Mouse (Mus musculus) stomach, postnatal 0 days (tissue): ENCODE results near the gene Bcl2l11.

Experiments used
- CTCF ChIP-seq: IDR thresholded peaks from 2 replicates; pipeline ENCODE4 v1.5.1; 2016; ENCODE audit warnings: antibody characterized with exemption, low read depth, mild to moderate bottlenecking, moderate library complexity
- EP300 ChIP-seq: optimal IDR thresholded peaks from 2 replicates; pipeline ENCODE3; 2016; ENCODE audit warnings: antibody characterized with exemption

GRCm38 (mm10) chr2:128105651-128106050 is 20.2 kb upstream of the Bcl2l11 start:
- TF ChIP-seq EP300: no peak
- no peak for TF ChIP-seq CTCF
